Mouse (Mus musculus): Measurements from ENCODE around the gene Cym. TPM values are rescaled to one million over a fixed set of nuclear protein-coding genes. Genes with fewer than 3 reads are reported as not detected.

Cym gene
- polyA plus RNA-seq, 1 experiment from 2014 or later: 0.17 TPM

GRCm38 (mm10) chr3:107188226-107188899 is 33.2 kb downstream of the Cym start:
- H3K4me1 ChIP-seq (ENCODE audit: control insufficient read depth, insufficient read depth, low read length): no peaks in the 10 kb centered on the region
- DNase-seq (peak; percentile 86), ATAC-seq (ENCODE audit: low FRiP score, low TSS enrichment) (peak; percentile 72)
- H3K9me3 ChIP-seq (ENCODE audit: control insufficient read depth, low read length): no peaks in the 10 kb centered on the region
- no peak overlapping the region for H3K4me3 ChIP-seq (replicated peaks; ENCODE audit: low read depth, low read length)
- H3K9ac ChIP-seq (replicated peaks; ENCODE audit: low read length): no peak overlapping the region
- H3K27me3 ChIP-seq (ENCODE audit: control insufficient read depth, insufficient read depth, low read length): no peaks in the 10 kb centered on the region
- no peak overlapping the region for H3K27ac ChIP-seq (replicated peaks; ENCODE audit: low read depth, low read length)
- WGBS: 50% methylated on average over 6 of the region's 6 CpGs
- no peak overlapping the region for H3K4me2 ChIP-seq (ENCODE audit: low read length)
- H3K36me3 ChIP-seq (ENCODE audit: control insufficient read depth, insufficient read depth, low read length): no peaks in the 10 kb centered on the region

GRCm38 (mm10) chr3:107187022-107187421 is 34.5 kb downstream of the Cym start:
- no peak for ATAC-seq (ENCODE audit: low FRiP score, low TSS enrichment)
- Histone ChIP-seq H3K9me3 (ENCODE audit: control insufficient read depth, low read length) (no peaks in the 10 kb centered on the region), H3K27me3 (ENCODE audit: control insufficient read depth, insufficient read depth, low read length) (no peaks in the 10 kb centered on the region), H3K36me3 (ENCODE audit: control insufficient read depth, insufficient read depth, low read length) (no peaks in the 10 kb centered on the region), H3K4me3 (replicated peaks; ENCODE audit: low read depth, low read length) (no peak overlapping the region), H3K4me2 (ENCODE audit: low read length) (no peak overlapping the region), H3K9ac (replicated peaks; ENCODE audit: low read length) (no peak overlapping the region), H3K27ac (replicated peaks; ENCODE audit: low read depth, low read length) (no peak overlapping the region), H3K4me1 (ENCODE audit: control insufficient read depth, insufficient read depth, low read length) (no peaks in the 10 kb centered on the region)
- WGBS: 69% methylated on average over 4 of the region's 4 CpGs
- DNase-seq: no peak

DNA sequence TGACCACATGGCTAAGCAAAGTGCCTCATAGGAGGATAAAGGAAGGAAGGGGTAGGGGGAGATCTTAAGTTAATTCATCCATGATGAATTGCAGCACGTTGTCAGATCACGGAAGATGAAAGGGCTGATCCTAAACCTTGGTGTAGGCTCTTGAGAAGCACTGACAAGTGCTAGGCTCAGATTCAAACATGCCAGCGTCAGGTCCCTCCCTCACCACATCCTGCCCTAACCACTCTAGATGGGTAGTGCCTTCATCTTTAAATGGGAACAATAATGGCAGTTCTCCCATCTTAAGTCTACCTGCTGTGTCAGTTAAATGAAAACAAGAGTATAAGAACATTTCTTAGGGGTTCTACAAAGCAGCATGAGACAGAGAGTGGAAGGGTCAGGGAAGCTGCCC is 35.9 kb downstream of the Cym start:
- H3K9me3 ChIP-seq (ENCODE audit: control insufficient read depth, low read length): no peaks in the 10 kb centered on the region
- no peak overlapping the region for H3K9ac ChIP-seq (replicated peaks; ENCODE audit: low read length)
- no peak for DNase-seq
- no peaks in the 10 kb centered on the region for H3K27me3 ChIP-seq (ENCODE audit: control insufficient read depth, insufficient read depth, low read length)
- H3K36me3 ChIP-seq (ENCODE audit: control insufficient read depth, insufficient read depth, low read length): no peaks in the 10 kb centered on the region
- H3K4me2 ChIP-seq (ENCODE audit: low read length): no peak overlapping the region
- H3K27ac ChIP-seq (replicated peaks; ENCODE audit: low read depth, low read length): no peak overlapping the region
- WGBS: 75% methylated on average over 3 of the region's 3 CpGs
- no peaks in the 10 kb centered on the region for H3K4me1 ChIP-seq (ENCODE audit: control insufficient read depth, insufficient read depth, low read length)
- ATAC-seq (ENCODE audit: low FRiP score, low TSS enrichment): no peak
- H3K4me3 ChIP-seq (replicated peaks; ENCODE audit: low read depth, low read length): no peak overlapping the region

DNA sequence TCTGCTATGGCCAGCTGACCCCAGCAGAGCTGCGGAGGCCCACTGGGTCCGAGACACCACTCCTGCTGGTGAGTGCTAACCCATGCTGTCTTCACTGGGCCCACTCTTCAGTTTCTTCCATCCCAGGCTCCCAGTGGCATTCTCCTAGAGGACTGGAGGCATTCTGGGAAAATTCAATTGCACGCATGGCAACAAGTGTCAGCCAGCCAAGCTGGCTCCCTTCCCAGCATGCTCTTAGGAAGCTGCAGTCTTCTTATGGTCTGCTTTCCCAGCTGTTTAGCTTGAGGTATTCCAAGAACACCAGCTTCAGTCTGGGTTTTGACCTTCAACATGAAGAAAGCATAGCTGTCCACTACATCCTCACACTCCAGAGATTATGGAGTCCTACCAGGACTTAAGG is 38.4 kb downstream of the Cym start:
- H3K9me3 ChIP-seq (ENCODE audit: control insufficient read depth, low read length): no peaks in the 10 kb centered on the region
- H3K9ac ChIP-seq (replicated peaks; ENCODE audit: low read length): no peak overlapping the region
- WGBS: 93% methylated on average over 3 of the region's 3 CpGs
- no peak for ATAC-seq (ENCODE audit: low FRiP score, low TSS enrichment)
- DNase-seq: peak; percentile 8
- H3K27me3 ChIP-seq (ENCODE audit: control insufficient read depth, insufficient read depth, low read length): no peaks in the 10 kb centered on the region
- H3K4me1 ChIP-seq (ENCODE audit: control insufficient read depth, insufficient read depth, low read length): no peaks in the 10 kb centered on the region
- no peak overlapping the region for H3K4me3 ChIP-seq (replicated peaks; ENCODE audit: low read depth, low read length)
- H3K4me2 ChIP-seq (ENCODE audit: low read length): no peak overlapping the region
- no peak overlapping the region for H3K27ac ChIP-seq (replicated peaks; ENCODE audit: low read depth, low read length)
- no peaks in the 10 kb centered on the region for H3K36me3 ChIP-seq (ENCODE audit: control insufficient read depth, insufficient read depth, low read length)

GRCm38 (mm10) chr3:107182756-107183155 is 38.8 kb downstream of the Cym start, which contains the start of gene Kcna10:
TSS of gene Kcna10 (plus strand) at chr3:107183056.
- Histone ChIP-seq H3K27ac (replicated peaks; ENCODE audit: low read depth, low read length) (no peak within 1 kb of the TSS), H3K27me3 (ENCODE audit: control insufficient read depth, insufficient read depth, low read length) (no peaks in the 10 kb centered on the region), H3K4me3 (replicated peaks; ENCODE audit: low read depth, low read length) (no peak within 1 kb of the TSS), H3K4me2 (ENCODE audit: low read length) (no peak within 1 kb of the TSS), H3K4me1 (ENCODE audit: control insufficient read depth, insufficient read depth, low read length) (no peaks in the 10 kb centered on the region), H3K36me3 (ENCODE audit: control insufficient read depth, insufficient read depth, low read length) (no peaks in the 10 kb centered on the region), H3K9ac (replicated peaks; ENCODE audit: low read length) (no peak within 1 kb of the TSS), H3K9me3 (ENCODE audit: control insufficient read depth, low read length) (no peaks in the 10 kb centered on the region)
- DNase-seq (no peak), ATAC-seq (ENCODE audit: low FRiP score, low TSS enrichment) (no peak)
- 96% methylated on average over 1 of the region's 1 CpGs for WGBS

- Histone ChIP-seq H3K9ac (replicated peaks; ENCODE audit: low read length) (no peak overlapping the region), H3K4me1 (ENCODE audit: control insufficient read depth, insufficient read depth, low read length) (no peaks in the 10 kb centered on the region), H3K4me2 (ENCODE audit: low read length) (no peak overlapping the region), H3K9me3 (ENCODE audit: control insufficient read depth, low read length) (no peaks in the 10 kb centered on the region), H3K27me3 (ENCODE audit: control insufficient read depth, insufficient read depth, low read length) (no peaks in the 10 kb centered on the region), H3K36me3 (ENCODE audit: control insufficient read depth, insufficient read depth, low read length) (no peaks in the 10 kb centered on the region), H3K4me3 (replicated peaks; ENCODE audit: low read depth, low read length) (no peak overlapping the region), H3K27ac (replicated peaks; ENCODE audit: low read depth, low read length) (no peak overlapping the region)
- 79% methylated on average over 2 of the region's 2 CpGs for WGBS
- ATAC-seq (ENCODE audit: low FRiP score, low TSS enrichment): no peak
- no peak for DNase-seq
Observed at GRCm38 (mm10) chr3:107180860-107181259, 40.7 kb downstream of the Cym start.

GRCm38 (mm10) chr3:107176501-107176900 is 45.0 kb downstream of the Cym start:
- Histone ChIP-seq H3K4me3 (replicated peaks; ENCODE audit: low read depth, low read length) (no peak overlapping the region), H3K27me3 (ENCODE audit: control insufficient read depth, insufficient read depth, low read length) (no peaks in the 10 kb centered on the region), H3K36me3 (ENCODE audit: control insufficient read depth, insufficient read depth, low read length) (no peaks in the 10 kb centered on the region), H3K4me1 (ENCODE audit: control insufficient read depth, insufficient read depth, low read length) (no peaks in the 10 kb centered on the region), H3K9me3 (ENCODE audit: control insufficient read depth, low read length) (no peaks in the 10 kb centered on the region), H3K4me2 (ENCODE audit: low read length) (no peak overlapping the region), H3K27ac (replicated peaks; ENCODE audit: low read depth, low read length) (0 out of 2 replicates have a peak overlapping the region, but pooled peaks have one; percentile 13), H3K9ac (replicated peaks; ENCODE audit: low read length) (no peak overlapping the region)
- DNase-seq: peak; percentile 55
- ATAC-seq (ENCODE audit: low FRiP score, low TSS enrichment): peak; percentile 76
- 60% methylated on average over 9 of the region's 9 CpGs for WGBS

GRCm38 (mm10) chr3:107175486-107175885 is 46.0 kb downstream of the Cym start:
- H3K4me3 ChIP-seq (replicated peaks; ENCODE audit: low read depth, low read length): no peak overlapping the region
- no peaks in the 10 kb centered on the region for H3K36me3 ChIP-seq (ENCODE audit: control insufficient read depth, insufficient read depth, low read length)
- WGBS: 81% methylated on average over 4 of the region's 4 CpGs
- no peaks in the 10 kb centered on the region for H3K4me1 ChIP-seq (ENCODE audit: control insufficient read depth, insufficient read depth, low read length)
- H3K9me3 ChIP-seq (ENCODE audit: control insufficient read depth, low read length): no peaks in the 10 kb centered on the region
- no peak overlapping the region for H3K27ac ChIP-seq (replicated peaks; ENCODE audit: low read depth, low read length)
- no peaks in the 10 kb centered on the region for H3K27me3 ChIP-seq (ENCODE audit: control insufficient read depth, insufficient read depth, low read length)
- H3K4me2 ChIP-seq (ENCODE audit: low read length): no peak overlapping the region
- H3K9ac ChIP-seq (replicated peaks; ENCODE audit: low read length): no peak overlapping the region
- DNase-seq (no peak), ATAC-seq (ENCODE audit: low FRiP score, low TSS enrichment) (no peak)

DNA sequence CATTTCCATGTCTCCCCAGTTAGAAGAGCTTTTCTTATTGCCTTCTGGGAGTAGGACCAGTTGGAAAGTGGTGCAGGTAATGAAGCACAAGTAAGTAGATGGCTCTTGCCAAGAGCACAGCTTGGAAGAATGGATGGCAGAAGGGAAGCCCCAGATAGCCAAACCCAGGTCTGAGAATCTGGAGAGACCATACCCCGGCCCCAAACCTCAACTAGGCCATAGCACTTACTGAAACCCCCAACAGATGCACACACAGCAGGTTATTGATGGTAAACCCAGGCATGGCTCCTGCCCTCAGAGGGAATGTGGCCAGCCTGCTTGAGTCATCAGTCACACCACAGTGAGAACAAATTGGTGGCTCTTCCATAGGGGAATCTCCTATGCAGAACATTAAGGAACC is 49.0 kb downstream of the Cym start:
- H3K27ac ChIP-seq (replicated peaks; ENCODE audit: low read depth, low read length): no peak overlapping the region
- no peak overlapping the region for H3K4me2 ChIP-seq (ENCODE audit: low read length)
- no peaks in the 10 kb centered on the region for H3K9me3 ChIP-seq (ENCODE audit: control insufficient read depth, low read length)
- no peaks in the 10 kb centered on the region for H3K27me3 ChIP-seq (ENCODE audit: control insufficient read depth, insufficient read depth, low read length)
- 92% methylated on average over 1 of the region's 1 CpGs for WGBS
- DNase-seq: no peak
- no peaks in the 10 kb centered on the region for H3K4me1 ChIP-seq (ENCODE audit: control insufficient read depth, insufficient read depth, low read length)
- H3K36me3 ChIP-seq (ENCODE audit: control insufficient read depth, insufficient read depth, low read length): no peaks in the 10 kb centered on the region
- no peak for ATAC-seq (ENCODE audit: low FRiP score, low TSS enrichment)
- no peak overlapping the region for H3K9ac ChIP-seq (replicated peaks; ENCODE audit: low read length)
- H3K4me3 ChIP-seq (replicated peaks; ENCODE audit: low read depth, low read length): no peak overlapping the region
